In genomic region chr17:47708972-47709371, GRCm38 (mm10) we compare ENCODE assay signal across 32 mouse cellular contexts. TPM values are rescaled to one million over a fixed set of nuclear protein-coding genes. Genes with fewer than 3 reads are reported as not detected.
"Had no signal": no experiment of that assay in that cellular context is flagged by ENCODE, and none has a peak within 500 bp of the region (broad histone marks: within the 10 kb centered on the region; RNA-seq: fewer than 3 reads in every experiment).

No protein-coding gene starts in this region.

- H3K27ac ChIP-seq: heart, adult 2 months; hindbrain, embryonic 13.5 days; hindbrain, embryonic 15.5 days; hindbrain, postnatal 0 days; layer of hippocampus, adult 2 months; left cerebral cortex, adult 2 months; limb, embryonic 13.5 days; limb, embryonic 15.5 days; liver, embryonic 12.5 days; liver, embryonic 14.5 days had no signal

- H3K36me3 ChIP-seq: heart, embryonic 12.5 days; hindbrain, embryonic 15.5 days; liver, embryonic 12.5 days had no signal

- H3K4me2 ChIP-seq: heart, embryonic 12.5 days; hindbrain, embryonic 13.5 days; hindbrain, embryonic 15.5 days; limb, embryonic 13.5 days; limb, embryonic 15.5 days; liver, embryonic 12.5 days had no signal

- H3K4me1 ChIP-seq: hindbrain, embryonic 13.5 days; limb, embryonic 13.5 days had no signal

- DNase-seq: gastrocnemius, postnatal 14 days; gastrocnemius, postnatal 36 days; heart, adult 11 months; heart, adult 2 months; heart, postnatal 10 days; kidney, adult 11 months; kidney, adult 2 months; kidney, postnatal 10 days; kidney, postnatal 25 days; kidney, postnatal 4 days; left cerebral cortex, postnatal 4 days had no signal

- ATAC-seq: hindbrain, postnatal 0 days; intestine, embryonic 16.5 days; liver, embryonic 12.5 days had no signal

- H3K27me3 ChIP-seq: hindbrain, embryonic 15.5 days; limb, embryonic 15.5 days had no signal

- H3K9me3 ChIP-seq: heart, embryonic 12.5 days; hindbrain, embryonic 13.5 days; hindbrain, embryonic 15.5 days; limb, embryonic 13.5 days; limb, embryonic 15.5 days; liver, embryonic 12.5 days had no signal

- H3K9ac ChIP-seq: heart, embryonic 12.5 days; hindbrain, embryonic 13.5 days; hindbrain, embryonic 15.5 days; limb, embryonic 13.5 days; limb, embryonic 15.5 days; liver, embryonic 12.5 days; liver, embryonic 14.5 days had no signal

- H3K4me3 ChIP-seq: heart, adult 2 months; heart, embryonic 12.5 days; hindbrain, embryonic 13.5 days; hindbrain, embryonic 15.5 days; layer of hippocampus, adult 2 months; left cerebral cortex, adult 2 months; limb, embryonic 13.5 days; limb, embryonic 15.5 days; liver, embryonic 12.5 days had no signal

RNA-seq across cellular contexts. Expression of gene Prickle4, which starts 14.4 kb away (rescaled TPM):
- polyA plus RNA-seq: liver, embryonic 12.5 days had no signal

RNA-seq across cellular contexts. Expression of gene Gm21981, which starts 14.7 kb away (rescaled TPM):
- total RNA-seq: hematopoietic stem cell, adult 5-6 weeks had no signal

RNA-seq across cellular contexts. Expression of gene Pgc, which starts 17.7 kb away (rescaled TPM):
- total RNA-seq: gastrocnemius, adult 18-20 months; gastrocnemius, adult 8-10 months; gastrocnemius, postnatal 14 days; gastrocnemius, postnatal 36 days; heart, adult 2 months; heart, postnatal 10 days; heart, postnatal 25 days; hematopoietic stem cell, adult 5-6 weeks; layer of hippocampus, adult 2 months; layer of hippocampus, postnatal 10 days; layer of hippocampus, postnatal 25 days; left cerebral cortex, adult 2 months; left cerebral cortex, postnatal 14 days; left cerebral cortex, postnatal 4 days; liver, adult 2 months had no signal
- polyA plus RNA-seq: heart, embryonic 12.5 days; hindbrain, embryonic 11.5 days; hindbrain, embryonic 13.5 days; kidney, embryonic 14.5 days; liver, embryonic 12.5 days; liver, embryonic 14.5 days had no signal
